Mouse (Mus musculus): ENCODE results near the gene Gm42517. TPM values are rescaled to one million over a fixed set of nuclear protein-coding genes. Genes with fewer than 3 reads are reported as not detected.

The Gm42517 gene
- polyA plus RNA-seq, 1 experiment from 2014 or later = 0.07 TPM

DNA sequence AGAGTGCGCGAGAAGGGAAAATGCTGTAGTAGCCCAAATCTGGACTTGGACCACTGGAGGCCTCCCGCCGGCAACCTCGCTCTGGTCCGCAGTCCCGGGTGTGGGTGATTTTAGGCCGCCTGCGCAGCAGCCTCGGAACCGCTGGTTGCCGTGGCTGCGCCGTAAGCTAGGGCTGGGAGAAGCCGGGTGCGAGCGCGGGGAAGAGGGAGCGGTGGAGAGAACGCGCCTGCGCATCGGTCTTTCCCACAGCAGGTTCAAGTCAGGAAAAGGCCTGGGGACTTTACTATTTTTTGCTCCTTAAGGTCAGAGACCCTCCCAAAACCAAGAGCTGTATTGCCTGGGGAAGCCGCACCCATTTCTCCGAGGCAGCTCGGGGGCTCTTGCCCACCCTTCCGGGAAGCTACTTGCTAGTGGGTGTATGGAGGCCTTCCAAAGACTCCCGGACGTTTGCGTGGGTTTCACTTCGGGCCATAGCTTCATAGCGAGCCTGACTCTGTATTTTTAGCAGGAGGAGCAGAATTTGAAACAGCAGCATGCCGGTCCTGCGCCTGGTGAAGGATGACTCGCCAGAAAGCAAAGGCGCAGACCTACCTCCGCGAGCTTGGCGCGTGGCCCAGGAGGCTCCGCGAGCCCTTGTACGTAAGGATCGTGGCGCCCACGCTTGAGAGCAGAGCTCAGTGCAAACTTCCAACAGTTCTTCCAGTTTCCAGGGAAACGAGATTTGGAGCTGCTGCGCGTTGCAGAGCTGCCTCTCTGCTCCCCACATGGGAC, 1.3 kb upstream of the Gm42517 start:
- H3K27me3 ChIP-seq (replicated peaks; ENCODE audit: control insufficient read depth, insufficient read depth, low read length) = peaks cover 86% of the 10 kb centered on the region
- no peaks in the 10 kb centered on the region for H3K36me3 ChIP-seq (ENCODE audit: control insufficient read depth, insufficient read depth)
- WGBS = under 1% methylated on average over 49 of the region's 49 CpGs
- H3K9me3 ChIP-seq (ENCODE audit: control insufficient read depth) = no peaks in the 10 kb centered on the region
- no peak overlapping the region for H3K9ac ChIP-seq (ENCODE audit: low read depth, low read length)
- H3K4me3 ChIP-seq (ENCODE audit: low read depth, low read length) = peak overlapping the region; percentile 59
- no peak for TF ChIP-seq CTCF (IDR thresholded peaks at IDR 0.05; ENCODE audit: low read depth)
- H3K27ac ChIP-seq (ENCODE audit: low read depth, low read length) = no peak overlapping the region
- ATAC-seq = no peak
- peaks cover 8% of the 10 kb centered on the region; the same call in 1 of the 2 replicates for H3K4me1 ChIP-seq (replicated peaks; ENCODE audit: control insufficient read depth, insufficient read depth, low read length)
- peak overlapping the region; percentile 97 for H3K4me2 ChIP-seq (replicated peaks; ENCODE audit: low read depth)

GRCm38 (mm10) chr5:108368446-108368845, 724 bp upstream of the Gm42517 start:
- ATAC-seq = no peak
- WGBS = 14% methylated on average over 6 of the region's 6 CpGs
- H3K9me3 ChIP-seq (ENCODE audit: control insufficient read depth) = no peaks in the 10 kb centered on the region
- peaks cover 82% of the 10 kb centered on the region for H3K27me3 ChIP-seq (replicated peaks; ENCODE audit: control insufficient read depth, insufficient read depth, low read length)
- peak overlapping the region; percentile 97 for H3K4me2 ChIP-seq (replicated peaks; ENCODE audit: low read depth)
- TF ChIP-seq CTCF (IDR thresholded peaks at IDR 0.05; ENCODE audit: low read depth) = no peak
- no peak overlapping the region for H3K9ac ChIP-seq (ENCODE audit: low read depth, low read length)
- peaks cover 8% of the 10 kb centered on the region; the same call in 1 of the 2 replicates for H3K4me1 ChIP-seq (replicated peaks; ENCODE audit: control insufficient read depth, insufficient read depth, low read length)
- H3K27ac ChIP-seq (ENCODE audit: low read depth, low read length) = no peak overlapping the region
- peak overlapping the region; percentile 59 for H3K4me3 ChIP-seq (ENCODE audit: low read depth, low read length)
- H3K36me3 ChIP-seq (ENCODE audit: control insufficient read depth, insufficient read depth) = no peaks in the 10 kb centered on the region

DNA sequence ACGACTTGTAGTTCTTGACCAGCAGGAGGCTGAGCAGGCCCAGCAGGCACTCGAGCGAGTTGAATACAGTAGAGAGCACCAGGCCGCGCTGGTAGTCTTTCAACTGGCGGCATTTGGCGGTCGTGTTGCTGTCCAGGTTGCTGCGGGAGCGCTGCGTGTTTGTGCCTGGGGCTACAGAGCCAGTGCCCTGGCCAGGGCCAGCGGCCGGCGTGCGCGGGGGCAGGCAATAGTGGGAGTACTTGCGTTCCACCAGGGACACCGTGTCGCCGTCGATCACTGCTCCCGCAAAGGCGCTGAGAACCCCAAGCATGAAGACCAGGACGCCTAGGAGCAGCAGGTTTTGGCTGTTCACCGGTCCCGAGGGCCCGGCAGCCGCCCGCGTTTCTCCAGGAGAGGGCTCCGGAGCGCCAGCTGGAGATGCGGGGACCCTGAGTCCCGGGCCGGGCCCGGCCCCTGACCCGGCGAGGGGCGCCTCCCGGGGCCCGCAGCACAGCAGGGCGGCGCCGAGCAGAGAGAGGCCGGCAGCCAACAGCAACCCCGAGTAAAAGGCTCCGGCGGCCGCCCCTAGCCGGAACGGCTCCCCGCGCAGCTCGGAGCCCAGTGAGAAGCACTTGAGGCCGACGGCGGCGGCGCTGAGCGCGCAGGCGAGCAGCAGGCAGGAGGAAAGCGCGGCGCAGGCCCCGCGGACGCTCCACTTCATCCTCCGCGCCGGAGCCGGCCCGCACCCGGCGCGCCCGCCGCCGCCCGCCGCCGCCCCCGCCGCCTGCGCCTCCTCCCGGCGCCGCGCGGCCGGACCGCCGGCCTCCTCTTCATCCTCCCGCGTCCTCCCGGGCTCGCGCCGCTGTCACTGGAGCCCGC, 509 bp downstream of the Gm42517 start:
- peak; percentile 45 for TF ChIP-seq CTCF (IDR thresholded peaks at IDR 0.05; ENCODE audit: low read depth)
- Histone ChIP-seq H3K36me3 (ENCODE audit: control insufficient read depth, insufficient read depth) (no peaks in the 10 kb centered on the region), H3K4me2 (replicated peaks; ENCODE audit: low read depth) (peak overlapping the region; percentile 97), H3K9me3 (ENCODE audit: control insufficient read depth) (no peaks in the 10 kb centered on the region), H3K4me3 (ENCODE audit: low read depth, low read length) (peak overlapping the region; percentile 59), H3K9ac (ENCODE audit: low read depth, low read length) (0 out of 2 replicates have a peak overlapping the region, but pooled peaks have one; percentile 7), H3K27ac (ENCODE audit: low read depth, low read length) (no peak overlapping the region), H3K27me3 (replicated peaks; ENCODE audit: control insufficient read depth, insufficient read depth, low read length) (peaks cover 77% of the 10 kb centered on the region), H3K4me1 (replicated peaks; ENCODE audit: control insufficient read depth, insufficient read depth, low read length) (peaks cover 8% of the 10 kb centered on the region; the same call in 1 of the 2 replicates)
- under 1% methylated on average over 58 of the region's 100 CpGs for WGBS
- 0 out of 2 replicates have a peak, but pooled peaks have one; percentile 11 for ATAC-seq

DNA sequence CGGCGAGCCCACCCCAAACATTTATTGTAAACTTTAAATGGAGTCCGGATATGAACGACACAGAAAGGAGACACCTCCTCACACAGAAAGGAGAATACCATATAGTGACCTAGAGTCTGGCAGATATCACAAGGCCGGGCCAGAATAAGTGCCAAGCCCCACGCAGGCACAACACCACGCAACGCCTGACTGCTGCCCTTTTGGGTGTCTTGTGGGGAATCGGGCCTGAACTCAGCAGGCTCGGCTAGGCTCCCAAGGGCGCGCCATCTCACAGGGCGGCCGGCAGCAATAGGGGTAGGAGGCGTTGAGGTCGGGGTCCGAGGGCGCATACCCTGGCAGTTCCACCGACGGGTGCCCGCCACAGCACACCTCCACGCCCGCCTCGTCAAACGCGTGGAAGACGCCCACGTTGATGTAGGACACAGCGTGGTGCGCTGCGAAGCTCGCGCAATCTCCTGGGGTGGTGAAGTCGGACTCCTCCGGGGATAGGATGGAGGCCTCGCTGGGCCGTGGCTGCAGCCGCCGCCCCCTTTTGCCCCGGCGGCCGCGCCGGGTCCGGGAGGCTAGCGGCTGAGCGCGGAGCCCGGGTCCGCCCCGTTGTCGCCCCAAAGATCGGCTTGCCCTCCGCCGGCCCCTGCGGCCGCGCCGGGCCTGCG, 1.3 kb downstream of the Gm42517 start:
- no peaks in the 10 kb centered on the region for H3K9me3 ChIP-seq (ENCODE audit: control insufficient read depth)
- WGBS = 4% methylated on average over 51 of the region's 60 CpGs
- TF ChIP-seq CTCF (IDR thresholded peaks at IDR 0.05; ENCODE audit: low read depth) = no peak
- no peak overlapping the region for H3K27ac ChIP-seq (ENCODE audit: low read depth, low read length)
- peaks cover 8% of the 10 kb centered on the region; the same call in 1 of the 2 replicates for H3K4me1 ChIP-seq (replicated peaks; ENCODE audit: control insufficient read depth, insufficient read depth, low read length)
- H3K4me2 ChIP-seq (replicated peaks; ENCODE audit: low read depth) = peak overlapping the region; percentile 97
- peaks cover 70% of the 10 kb centered on the region for H3K27me3 ChIP-seq (replicated peaks; ENCODE audit: control insufficient read depth, insufficient read depth, low read length)
- ATAC-seq = no peak
- H3K9ac ChIP-seq (ENCODE audit: low read depth, low read length) = no peak overlapping the region
- H3K36me3 ChIP-seq (ENCODE audit: control insufficient read depth, insufficient read depth) = no peaks in the 10 kb centered on the region
- peak overlapping the region; percentile 59 for H3K4me3 ChIP-seq (ENCODE audit: low read depth, low read length)

GRCm38 (mm10) chr5:108362330-108362729, 5.4 kb downstream of the Gm42517 start:
- H3K4me3 ChIP-seq (ENCODE audit: low read depth, low read length) = no peak overlapping the region
- peaks cover 31% of the 10 kb centered on the region for H3K27me3 ChIP-seq (replicated peaks; ENCODE audit: control insufficient read depth, insufficient read depth, low read length)
- WGBS = 33% methylated on average over 3 of the region's 3 CpGs
- no peaks in the 10 kb centered on the region for H3K36me3 ChIP-seq (ENCODE audit: control insufficient read depth, insufficient read depth)
- H3K27ac ChIP-seq (ENCODE audit: low read depth, low read length) = no peak overlapping the region
- no peaks in the 10 kb centered on the region; the same call in 1 of the 2 replicates for H3K4me1 ChIP-seq (replicated peaks; ENCODE audit: control insufficient read depth, insufficient read depth, low read length)
- peak; percentile 45 for TF ChIP-seq CTCF (IDR thresholded peaks at IDR 0.05; ENCODE audit: low read depth)
- no peaks in the 10 kb centered on the region for H3K9me3 ChIP-seq (ENCODE audit: control insufficient read depth)
- no peak for ATAC-seq
- H3K9ac ChIP-seq (ENCODE audit: low read depth, low read length) = no peak overlapping the region
- H3K4me2 ChIP-seq (replicated peaks; ENCODE audit: low read depth) = no peak overlapping the region
